ENCODE assay signal across 9 mouse cellular contexts in genomic region chr9:48618111-48618510, GRCm38 (mm10). TPM values are rescaled to one million over a fixed set of nuclear protein-coding genes. Genes with fewer than 3 reads are reported as not detected.
A peak's percentile ranks its signal among the peaks of the same experiment; 100 is the strongest.
DNase-seq lines count a peak whose midpoint lies in the region; ATAC-seq and TF ChIP-seq lines count a peak whose summit lies in the region.
"Had no signal": no experiment of that assay in that cellular context is flagged by ENCODE, and none has a peak within 500 bp of the region (broad histone marks: within the 10 kb centered on the region; RNA-seq: fewer than 3 reads in every experiment).

No protein-coding gene starts in this region.

- TF ChIP-seq CTCF in forebrain, postnatal 0 days (IDR thresholded peaks at IDR 0.05; ENCODE audit: low read depth): no peak

- DNase-seq in forebrain, postnatal 0 days: no peak
- peak; percentile 71 for DNase-seq in adrenal gland, adult 2 months
- peak; percentile 36 to 65 for DNase-seq in gastrocnemius, postnatal 4 days (ENCODE audit: low spot score in 2 of 2)
- DNase-seq in kidney, postnatal 36 days: peak; percentile 29 to 36
- peak; percentile 27 for DNase-seq in urinary bladder, adult 2 months (ENCODE audit: low spot score)
- no peak for DNase-seq in left cerebral cortex, adult 9 months (ENCODE audit: low spot score in 2 of 2)

- H3K4me2 ChIP-seq in forebrain, postnatal 0 days (ENCODE audit: low read depth): 0 out of 2 replicates have a peak overlapping the region, but pooled peaks have one; percentile 23
- H3K4me2 ChIP-seq in forebrain, embryonic 12.5 days: no peak overlapping the region
- H3K4me2 ChIP-seq in intestine, embryonic 16.5 days (ENCODE audit: low read depth, low read length): no peak overlapping the region

- H3K9ac ChIP-seq in forebrain, postnatal 0 days: no peak overlapping the region
- no peak overlapping the region for H3K9ac ChIP-seq in forebrain, embryonic 12.5 days
- no peak overlapping the region for H3K9ac ChIP-seq in intestine, embryonic 16.5 days (ENCODE audit: low read depth, low read length)

- whole genome bisulfite sequencing in forebrain, postnatal 0 days: 73% methylated on average over 8 of the region's 8 CpGs
- WGBS in forebrain, embryonic 12.5 days: 87% methylated on average over 8 of the region's 8 CpGs
- WGBS in intestine, embryonic 16.5 days: 77% methylated on average over 8 of the region's 8 CpGs

- no peaks in the 10 kb centered on the region for H3K27me3 ChIP-seq in forebrain, postnatal 0 days (ENCODE audit: insufficient read depth, low read length)
- H3K27me3 ChIP-seq in forebrain, embryonic 12.5 days: peaks cover 10% of the 10 kb centered on the region; the same call in 1 of the 2 replicates
- no peaks in the 10 kb centered on the region for H3K27me3 ChIP-seq in intestine, embryonic 16.5 days (replicated peaks; ENCODE audit: control insufficient read depth, insufficient read depth, low read length)

- no peak overlapping the region for H3K27ac ChIP-seq in forebrain, postnatal 0 days (ENCODE audit: low read depth, low read length)
- no peak overlapping the region for H3K27ac ChIP-seq in forebrain, embryonic 12.5 days
- no peak overlapping the region for H3K27ac ChIP-seq in intestine, embryonic 16.5 days (ENCODE audit: low read length)

- H3K4me3 ChIP-seq in forebrain, postnatal 0 days (ENCODE audit: low read depth, low read length): no peak overlapping the region
- H3K4me3 ChIP-seq in forebrain, embryonic 12.5 days (replicated peaks): no peak overlapping the region
- H3K4me3 ChIP-seq in intestine, embryonic 16.5 days (ENCODE audit: low read length): no peak overlapping the region

- no peaks in the 10 kb centered on the region for H3K36me3 ChIP-seq in forebrain, postnatal 0 days (ENCODE audit: insufficient read depth)
- H3K36me3 ChIP-seq in forebrain, embryonic 12.5 days (replicated peaks): no peaks in the 10 kb centered on the region
- no peaks in the 10 kb centered on the region for H3K36me3 ChIP-seq in intestine, embryonic 16.5 days (ENCODE audit: control insufficient read depth, insufficient read depth, low read length)

- H3K4me1 ChIP-seq in forebrain, postnatal 0 days (ENCODE audit: insufficient read depth): no peaks in the 10 kb centered on the region
- peaks cover 6% of the 10 kb centered on the region; the same call in 1 of the 2 replicates for H3K4me1 ChIP-seq in forebrain, embryonic 12.5 days
- no peaks in the 10 kb centered on the region for H3K4me1 ChIP-seq in intestine, embryonic 16.5 days (ENCODE audit: control insufficient read depth, insufficient read depth, low read length)

- H3K9me3 ChIP-seq in forebrain, postnatal 0 days (ENCODE audit: low read length): no peaks in the 10 kb centered on the region
- no peaks in the 10 kb centered on the region for H3K9me3 ChIP-seq in forebrain, embryonic 12.5 days
- H3K9me3 ChIP-seq in intestine, embryonic 16.5 days (ENCODE audit: control insufficient read depth, low read length): no peaks in the 10 kb centered on the region

- ATAC-seq in forebrain, postnatal 0 days: no peak
- no peak for ATAC-seq in forebrain, embryonic 12.5 days (ENCODE audit: low FRiP score)
- ATAC-seq in intestine, embryonic 16.5 days: no peak

RNA-seq across cellular contexts. Expression of gene Nnmt, which starts 13.2 kb away (rescaled TPM):
- total RNA-seq in forebrain, postnatal 0 days (2014; rRNA removed): 3.1 and 4.6 TPM in 2 replicates
- 5.5 and 5.7 TPM in 2 replicates for polyA plus RNA-seq in forebrain, postnatal 0 days (2015; fragmentation: Nextera tagmentation; extraction: Ambion mirVana)
- polyA plus RNA-seq in forebrain, embryonic 12.5 days (2016; fragmentation: Nextera tagmentation; extraction: Ambion mirVana): 1.2 and 2.1 TPM in 2 replicates
- 100 to 1,000 TPM in 1 of 2 experiments, 10 to 100 TPM in 1; 25.8 to 147 TPM for total RNA-seq in adrenal gland, adult 2 months (2021)
- 4.1 and 9.5 TPM in 2 replicates for polyA plus RNA-seq in adrenal gland, adult 2 months (2012; rRNA removed)
- total RNA-seq in gastrocnemius, postnatal 4 days (2021): 10 to 100 TPM; 19.3 to 22.9 TPM
- polyA plus RNA-seq in urinary bladder, adult 2 months (2012; rRNA removed): 5.0 and 8.2 TPM in 2 replicates
- polyA plus RNA-seq in intestine, embryonic 16.5 days (2015; fragmentation: Nextera tagmentation; extraction: Ambion mirVana): 2.9 and 4.0 TPM in 2 replicates
- total RNA-seq: CH12.LX had no signal

Comparison
In these comparisons a context has a peak if more than half of its experiments do, and no peak if none do; other contexts are left out.
1. DNase-seq: peak in adrenal gland, adult 2 months (single experiment), gastrocnemius, postnatal 4 days (2 of 2), kidney, postnatal 36 days (2 of 2) and urinary bladder, adult 2 months (single experiment); none in forebrain, postnatal 0 days (single experiment) and left cerebral cortex, adult 9 months (0 of 2).